Mouse (Mus musculus): ENCODE results near the gene Rab39b. TPM values are rescaled to one million over a fixed set of nuclear protein-coding genes. Genes with fewer than 3 reads are reported as not detected.

The Rab39b gene
- 0.04 and 0.11 TPM in 2 replicates for polyA plus RNA-seq (2012; ENCODE audit: low replicate concordance)

GRCm38 (mm10) chrX:75577582-75578324 lies at the start of gene Rab39b:
TSS of gene Rab39b (minus strand) at chrX:75578231.

Other genes with a start within 250 kb of the Rab39b start
- gene Fundc2, start 195.8 kb downstream of the Rab39b start, polyA plus RNA-seq (2012; ENCODE audit: low replicate concordance) = 0.23 and 2.0 TPM in 2 replicates
- gene F8, start 195.6 kb downstream of the Rab39b start, polyA plus RNA-seq (2012; ENCODE audit: low replicate concordance) = 0.04 TPM in 1 of 2 replicates, not detected in the other
- gene Cmc4, start 161.6 kb downstream of the Rab39b start, polyA plus RNA-seq (2012; ENCODE audit: low replicate concordance) = 6.9 and 9.7 TPM in 2 replicates
- gene Mtcp1, start 161.6 kb downstream of the Rab39b start, polyA plus RNA-seq (2012; ENCODE audit: low replicate concordance) = 0.09 and 1.4 TPM in 2 replicates
- gene Brcc3, start 161.6 kb downstream of the Rab39b start, polyA plus RNA-seq (2012; ENCODE audit: low replicate concordance) = 0.22 and 1.3 TPM in 2 replicates
- gene Vbp1, start 63.9 kb downstream of the Rab39b start, polyA plus RNA-seq (2012; ENCODE audit: low replicate concordance) = 1.4 and 3.6 TPM in 2 replicates

All from hematopoietic multipotent progenitor cell, adult 10-12 weeks (in vitro differentiated cells).